Mouse (Mus musculus): ENCODE results near the gene Abhd2.

DNA sequence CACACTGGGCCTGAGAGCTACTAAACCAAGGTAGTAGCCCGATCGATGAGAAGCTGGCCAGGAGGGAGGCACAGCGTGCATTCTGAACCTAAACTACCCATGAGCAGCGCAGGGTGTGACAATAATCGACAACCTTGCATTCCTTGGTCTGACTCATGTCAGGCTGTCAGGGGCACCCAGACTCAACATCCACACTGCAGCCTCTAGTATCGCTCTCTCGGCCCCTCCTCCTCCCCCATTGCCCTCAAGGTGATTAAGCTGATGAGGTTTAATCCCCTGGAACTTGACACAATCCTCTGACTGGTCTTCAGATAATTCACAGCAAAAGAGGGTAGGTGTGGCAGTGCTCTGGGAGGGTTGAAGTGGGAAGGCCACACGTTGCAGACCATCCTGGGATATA is 3.6 kb upstream of the Abhd2 start:
- no peak for TF ChIP-seq CTCF (IDR thresholded peaks at IDR 0.05; ENCODE audit: extremely low read depth, insufficient read depth, insufficient read length, insufficient replicate concordance)
- TF ChIP-seq POLR2A (IDR thresholded peaks at IDR 0.05; ENCODE audit: low read depth, low read length): no peak

All from spleen, adult 2 months (tissue).